Mouse (Mus musculus): ENCODE results near the gene Ly86.

Gene Ly86

DNA sequence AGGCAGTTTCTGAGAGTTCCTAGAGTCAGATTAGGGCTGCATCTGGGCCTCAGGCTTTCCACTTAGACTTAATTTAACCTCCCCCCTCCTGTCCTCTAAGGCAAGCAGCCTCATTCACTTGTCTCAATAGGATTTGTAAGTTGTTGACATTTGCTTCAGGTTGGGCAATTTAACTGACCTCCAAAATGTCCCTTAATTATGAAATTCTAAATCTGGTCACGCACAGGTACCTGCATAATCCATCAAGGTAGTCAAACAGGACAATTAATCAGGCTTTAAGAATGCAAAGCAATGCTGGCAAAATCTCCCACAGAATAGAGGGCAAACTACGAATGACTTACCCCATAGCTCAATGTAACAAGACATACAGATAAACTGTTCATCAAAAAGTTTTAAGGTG is 8.0 kb downstream of the Ly86 start:
- in situ Hi-C loops (cut with MboI, MseI), result no loop called here

DNA sequence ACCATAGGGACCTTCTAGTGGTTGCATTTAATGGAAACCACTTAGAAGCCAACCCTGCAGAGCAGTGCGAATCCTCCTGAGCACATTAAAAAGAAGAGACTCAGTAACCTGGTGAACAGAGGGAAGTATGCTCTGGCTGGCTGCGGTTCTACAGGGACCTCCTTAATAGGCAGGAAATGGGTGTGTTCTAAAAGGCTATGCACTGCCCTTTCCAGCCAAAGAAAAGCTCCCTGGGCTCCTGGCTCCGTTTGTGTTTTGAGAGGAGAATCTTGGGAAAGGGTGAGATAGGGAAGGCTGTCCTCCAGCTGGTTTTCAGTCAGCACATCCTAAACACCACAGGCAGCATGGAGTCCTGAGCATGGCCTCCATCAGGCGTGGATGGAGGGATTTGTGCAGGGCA is 8.9 kb downstream of the Ly86 start:
- in situ Hi-C loops (cut with MboI, MseI), result no loop called here

DNA sequence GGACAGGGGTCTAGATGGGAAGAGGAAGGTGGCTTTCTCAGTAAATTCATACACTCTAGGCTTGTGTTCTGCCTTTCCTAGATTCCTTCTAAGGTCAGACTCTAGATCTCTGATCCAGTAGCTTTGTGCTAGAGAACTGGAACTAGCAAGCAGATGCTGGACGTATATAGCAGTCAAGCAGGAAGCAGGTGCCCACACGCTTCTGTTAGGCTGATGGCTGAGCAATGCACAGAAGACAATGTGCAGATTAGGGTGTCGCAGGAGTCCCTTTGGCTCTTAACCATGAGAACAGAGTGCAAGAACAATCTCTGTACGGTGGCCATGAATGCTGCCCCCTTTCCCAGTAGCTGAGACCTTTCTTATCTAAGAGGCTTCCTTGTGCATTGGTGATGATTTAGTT is 9.4 kb downstream of the Ly86 start:
- in situ Hi-C loops (cut with MboI, MseI), result no loop called here

DNA sequence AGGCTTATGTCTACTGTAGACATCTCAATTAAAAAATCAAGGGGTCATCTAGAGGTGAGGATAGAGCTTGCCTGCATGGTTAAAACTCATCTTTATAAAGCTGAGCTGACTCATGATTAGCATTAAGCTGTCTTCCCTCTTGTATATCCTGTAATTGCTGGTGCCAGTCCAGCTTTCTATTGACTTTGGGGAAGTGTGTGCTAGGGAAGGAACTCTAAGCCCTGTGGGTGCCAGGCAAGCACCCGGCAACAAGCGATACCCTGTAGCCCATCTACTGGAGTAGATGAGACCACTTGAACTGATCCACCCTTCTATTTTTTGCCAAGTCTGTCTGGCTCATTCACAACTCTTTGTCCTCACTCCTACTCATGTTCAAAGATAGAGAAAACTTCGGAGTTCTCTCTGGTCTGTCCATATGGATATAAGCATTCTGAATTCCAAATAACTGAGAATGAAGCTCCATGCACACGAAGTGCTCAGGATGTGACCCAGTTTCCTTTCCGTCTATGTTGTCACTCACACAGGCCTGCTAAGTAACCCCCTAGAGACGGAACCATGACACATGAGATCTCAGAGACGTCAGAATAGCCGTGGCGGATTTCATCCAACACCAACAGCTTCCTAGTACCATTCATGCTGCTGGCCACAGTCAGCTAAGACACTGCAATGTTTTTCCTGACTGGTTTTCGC is 10.8 kb downstream of the Ly86 start:
- in situ Hi-C loops (cut with MboI, MseI), result no loop called here

- in situ Hi-C loops (cut with MboI, MseI), result no loop called here
These were observed 11.5 kb downstream of the Ly86 start for GRCm38 (mm10) chr13:37356549-37356948.

GRCm38 (mm10) chr13:37358112-37358511 is 13.1 kb downstream of the Ly86 start:
- in situ Hi-C loops (cut with MboI, MseI), result no loop called here

DNA sequence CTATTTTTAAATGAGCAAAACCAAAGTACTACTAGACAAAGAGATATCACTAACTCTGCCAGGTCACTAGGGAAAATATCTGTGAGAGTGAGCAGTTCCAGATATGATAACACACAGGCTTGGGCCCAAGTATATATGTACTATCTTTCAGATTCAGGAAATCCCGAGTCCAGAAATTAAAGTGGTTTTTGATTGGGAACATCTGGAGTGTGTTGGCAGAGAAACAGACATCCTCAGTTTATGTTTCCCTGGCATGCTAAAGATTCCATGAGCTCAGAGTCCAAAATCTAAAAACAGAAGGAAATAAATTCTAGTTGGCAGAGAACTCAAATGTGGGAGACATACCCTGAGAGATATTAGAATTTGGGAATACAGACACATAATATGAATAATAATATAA is 16.2 kb downstream of the Ly86 start:
- in situ Hi-C loops (cut with MboI, MseI), result no loop called here

DNA sequence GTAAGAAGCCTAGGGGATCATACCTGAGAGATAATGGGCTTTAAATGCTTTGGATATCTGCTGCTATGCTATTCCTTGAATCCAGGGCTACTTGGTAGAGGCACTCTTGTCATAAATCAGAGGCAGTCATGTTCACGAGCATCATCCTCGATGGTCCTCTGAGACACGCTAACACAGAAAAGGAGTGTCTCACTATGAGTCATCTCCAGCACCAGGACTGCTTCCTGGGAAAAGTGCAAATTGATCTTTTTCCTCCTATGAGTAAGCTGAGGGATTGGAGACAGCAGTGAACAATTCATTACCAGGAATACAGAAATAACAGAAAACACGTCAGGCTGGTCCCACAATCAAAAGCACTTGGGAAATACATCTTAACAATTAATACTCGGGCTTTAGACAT is 19.3 kb downstream of the Ly86 start:
- in situ Hi-C loops (cut with MboI, MseI), result no loop called here

DNA sequence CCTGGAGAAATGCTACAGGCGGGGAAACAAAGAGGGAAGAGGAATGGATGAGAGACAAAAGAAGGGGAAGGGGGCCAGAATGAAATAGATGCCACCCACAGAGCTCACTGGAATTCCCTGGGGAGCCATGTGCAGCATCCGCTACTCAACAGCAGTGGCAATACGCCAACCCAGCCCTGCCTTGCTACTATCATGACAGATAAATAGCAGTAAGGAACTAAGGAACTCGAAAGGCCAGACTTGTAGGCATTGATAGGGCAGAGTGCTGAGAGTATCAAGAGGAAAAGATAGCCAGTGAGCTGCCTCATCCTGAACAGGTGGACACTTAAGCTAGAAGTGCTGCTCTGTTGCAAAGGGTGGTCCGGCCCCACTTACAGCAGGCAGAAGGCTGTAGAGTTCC is 31.4 kb downstream of the Ly86 start:
- in situ Hi-C loops (cut with MboI, MseI), result no loop called here

DNA sequence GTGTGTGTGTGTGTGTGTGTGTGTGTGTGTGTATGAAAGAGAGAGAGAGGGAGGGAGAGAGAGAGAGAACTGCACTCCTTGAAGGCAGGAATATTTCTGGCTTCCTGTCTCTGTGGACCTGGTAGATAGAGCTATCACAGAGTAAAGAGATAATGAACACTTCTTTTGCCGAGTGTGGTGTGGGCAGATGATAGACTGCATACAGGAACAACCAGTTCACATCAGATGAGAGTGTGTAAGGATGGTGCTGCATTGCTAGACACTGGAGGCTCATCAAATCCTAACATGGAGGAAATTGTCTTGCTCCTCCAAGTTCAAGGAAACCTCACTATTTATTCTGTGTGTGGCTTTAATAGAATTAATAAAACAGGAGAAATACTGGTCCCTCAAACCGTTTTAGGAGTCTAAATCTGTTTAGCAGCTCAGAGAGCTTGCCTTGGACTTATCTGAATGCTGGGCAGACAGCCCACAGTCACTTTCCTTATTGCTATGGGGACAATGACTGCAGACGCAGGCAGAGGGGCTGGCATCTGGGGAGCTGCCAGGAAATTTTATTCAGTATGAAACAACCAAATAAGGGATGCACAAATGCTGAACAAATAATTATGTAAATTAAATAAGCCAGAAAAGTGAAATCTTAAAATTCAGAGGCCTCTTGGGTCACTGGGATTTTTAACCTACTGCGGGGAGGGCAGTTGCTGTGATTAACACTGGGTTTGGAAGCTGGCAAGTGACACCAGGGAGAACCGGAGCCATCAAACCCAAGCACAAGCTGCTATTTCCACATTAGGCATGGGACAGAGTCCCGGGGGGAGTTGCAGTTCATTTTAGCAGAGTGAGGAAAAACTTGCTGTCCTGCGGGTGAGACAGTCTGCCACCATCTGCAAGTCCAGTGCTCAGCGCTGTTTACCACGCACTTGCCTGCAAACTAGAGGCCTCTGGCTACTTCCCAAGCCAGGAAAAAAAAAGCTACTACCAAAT is 43.5 kb downstream of the Ly86 start:
- in situ Hi-C loops (cut with MboI, MseI), result no loop called here

GRCm38 (mm10) chr13:37389296-37389695 is 44.3 kb downstream of the Ly86 start:
- in situ Hi-C loops (cut with MboI, MseI), result no loop called here

DNA sequence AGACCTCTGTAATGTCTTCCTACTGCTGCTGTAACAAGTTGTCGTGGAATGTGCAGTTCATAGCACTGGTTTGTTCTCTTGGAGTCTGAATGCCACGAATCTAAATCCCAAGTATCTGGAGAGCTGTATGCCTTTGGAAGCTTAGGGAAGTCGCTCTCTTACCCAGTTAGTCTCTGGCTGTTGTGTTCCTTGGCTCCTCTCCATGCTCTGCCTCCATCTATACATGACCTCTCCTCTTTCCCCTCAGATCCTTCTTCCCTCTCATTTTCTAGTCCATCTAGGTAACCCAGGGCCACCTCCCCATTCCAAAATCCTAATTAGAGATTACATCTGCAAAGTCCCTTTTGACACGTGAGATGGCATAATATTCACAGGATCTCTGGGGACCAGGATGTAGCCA is 53.8 kb downstream of the Ly86 start:
- in situ Hi-C loops (cut with MboI, MseI), result no loop called here

- in situ Hi-C loops (cut with MboI, MseI), result no loop called here
These were observed 54.3 kb downstream of the Ly86 start for GRCm38 (mm10) chr13:37399340-37399739.

DNA sequence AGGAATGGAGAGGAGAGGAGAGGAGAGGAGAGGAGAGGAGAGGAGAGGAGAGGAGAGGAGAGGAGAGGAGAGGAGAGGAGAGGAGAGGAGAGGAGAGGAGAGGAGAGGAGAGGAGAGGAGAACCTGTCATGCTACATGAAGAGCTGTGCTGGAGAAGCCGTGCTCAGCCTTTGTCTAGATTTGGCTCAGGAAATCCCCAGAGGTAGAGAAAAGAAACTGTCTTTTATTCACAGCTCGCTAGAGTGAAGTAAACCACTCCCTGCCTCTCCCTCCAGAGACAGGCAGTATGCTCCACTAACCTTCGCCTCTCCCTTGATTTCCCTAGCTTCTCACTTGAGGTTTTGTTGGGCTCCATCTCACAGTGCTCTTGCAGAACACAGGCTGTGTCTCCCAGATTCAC is 57.4 kb downstream of the Ly86 start:
- in situ Hi-C loops (cut with MboI, MseI), result no loop called here

DNA sequence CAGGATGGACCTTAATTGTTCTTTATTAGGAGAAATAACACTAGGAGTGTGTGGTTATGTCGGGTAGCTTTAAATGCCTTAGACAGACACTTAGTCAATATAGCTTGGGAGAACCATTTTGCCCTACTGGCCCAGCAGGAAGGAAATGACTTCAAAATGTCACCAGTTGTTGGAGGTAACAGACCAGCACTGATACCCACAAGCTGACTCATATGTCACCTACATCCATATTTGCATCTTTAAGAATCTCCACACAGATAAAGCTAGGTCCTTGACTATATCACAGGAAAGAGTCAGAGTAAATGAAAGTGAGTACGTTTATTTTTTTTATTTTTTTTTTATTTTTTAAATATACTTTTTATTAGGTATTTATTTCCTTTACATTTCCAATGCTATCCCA is 58.7 kb downstream of the Ly86 start:
- in situ Hi-C loops (cut with MboI, MseI), result no loop called here

GRCm38 (mm10) chr13:37415696-37416095 is 70.7 kb downstream of the Ly86 start:
- in situ Hi-C loops (cut with MboI, MseI), result no loop called here

- in situ Hi-C loops (cut with MboI, MseI), result no loop called here
These were observed 78.4 kb downstream of the Ly86 start for GRCm38 (mm10) chr13:37423416-37423815.

DNA sequence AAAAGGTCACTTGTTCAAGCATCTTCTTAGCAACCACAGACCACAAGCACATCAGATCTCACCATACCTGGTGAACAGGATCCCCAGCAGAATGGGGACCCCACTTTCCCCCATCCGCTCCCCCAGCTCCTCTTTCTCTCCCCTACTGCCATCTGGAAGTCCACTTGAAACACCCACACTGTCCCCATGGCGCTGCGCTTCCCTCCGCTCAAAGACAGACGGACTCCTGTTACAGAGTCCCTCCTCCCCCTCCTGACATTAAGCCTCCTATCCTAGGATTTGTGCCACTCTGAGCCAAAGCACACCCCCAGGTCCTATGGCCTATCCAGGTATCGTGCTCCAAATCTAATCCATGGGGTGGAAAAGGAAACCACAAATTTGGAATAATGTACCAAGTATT is 79.9 kb downstream of the Ly86 start:
- in situ Hi-C loops (cut with MboI, MseI), result no loop called here

DNA sequence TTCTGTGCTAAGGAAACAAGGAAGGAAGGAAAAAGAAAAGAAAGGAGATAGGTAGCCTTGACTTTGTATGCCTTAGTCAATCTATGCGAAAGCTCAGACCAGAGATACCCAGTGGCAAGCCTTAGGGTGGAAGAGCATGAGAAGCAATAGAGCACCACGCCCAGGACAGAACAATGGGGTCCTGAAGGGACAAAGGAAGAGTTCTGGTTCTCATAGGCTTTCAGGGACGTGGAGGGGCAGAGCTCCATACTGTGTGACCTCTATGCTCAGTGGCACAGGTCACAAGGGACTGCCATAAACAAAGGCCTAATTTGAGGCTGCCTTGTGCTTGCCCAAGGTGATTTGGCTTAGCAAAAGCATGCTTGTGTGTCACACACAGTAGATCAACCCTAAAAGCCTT is 80.4 kb downstream of the Ly86 start:
- in situ Hi-C loops (cut with MboI, MseI), result no loop called here

DNA sequence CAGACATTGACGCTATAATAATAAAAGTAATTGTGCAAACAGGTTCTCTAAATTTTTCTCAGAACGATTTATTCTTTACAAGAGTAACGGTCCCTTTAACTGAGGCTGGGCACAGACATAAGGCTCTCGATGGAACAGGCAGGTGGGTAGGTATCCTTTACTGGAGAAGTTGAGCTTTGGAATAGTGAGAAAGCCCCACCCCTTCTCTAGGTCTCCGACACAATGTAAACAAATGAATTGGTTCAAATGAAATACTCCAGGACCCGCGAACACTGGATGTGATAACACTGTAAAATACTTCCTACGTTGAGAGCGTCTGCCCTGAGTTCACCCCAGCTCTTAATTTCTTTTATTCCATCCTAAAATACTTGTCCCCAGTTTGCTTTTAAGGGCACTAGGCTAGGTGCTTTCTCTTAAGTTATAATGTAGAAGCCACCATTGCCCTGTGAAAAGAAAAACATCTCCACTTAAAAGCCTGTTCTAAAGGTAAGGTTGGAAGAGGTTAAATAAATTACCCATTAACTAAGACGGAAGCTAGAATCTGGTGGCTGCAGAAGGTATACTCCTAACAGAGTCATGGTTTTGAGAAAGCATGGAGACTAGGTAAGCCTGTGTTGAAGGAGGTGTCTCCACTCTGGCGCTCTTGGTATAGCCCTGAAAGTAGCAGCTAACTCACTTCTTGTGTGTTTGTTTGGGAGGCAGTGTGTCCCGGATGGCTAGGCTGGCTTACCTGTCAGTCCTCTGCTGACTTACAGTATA is 81.7 kb downstream of the Ly86 start:
- in situ Hi-C loops (cut with MboI, MseI), result no loop called here

- in situ Hi-C loops (cut with MboI, MseI), result no loop called here
These were observed 83.5 kb downstream of the Ly86 start for GRCm38 (mm10) chr13:37428496-37428895.

DNA sequence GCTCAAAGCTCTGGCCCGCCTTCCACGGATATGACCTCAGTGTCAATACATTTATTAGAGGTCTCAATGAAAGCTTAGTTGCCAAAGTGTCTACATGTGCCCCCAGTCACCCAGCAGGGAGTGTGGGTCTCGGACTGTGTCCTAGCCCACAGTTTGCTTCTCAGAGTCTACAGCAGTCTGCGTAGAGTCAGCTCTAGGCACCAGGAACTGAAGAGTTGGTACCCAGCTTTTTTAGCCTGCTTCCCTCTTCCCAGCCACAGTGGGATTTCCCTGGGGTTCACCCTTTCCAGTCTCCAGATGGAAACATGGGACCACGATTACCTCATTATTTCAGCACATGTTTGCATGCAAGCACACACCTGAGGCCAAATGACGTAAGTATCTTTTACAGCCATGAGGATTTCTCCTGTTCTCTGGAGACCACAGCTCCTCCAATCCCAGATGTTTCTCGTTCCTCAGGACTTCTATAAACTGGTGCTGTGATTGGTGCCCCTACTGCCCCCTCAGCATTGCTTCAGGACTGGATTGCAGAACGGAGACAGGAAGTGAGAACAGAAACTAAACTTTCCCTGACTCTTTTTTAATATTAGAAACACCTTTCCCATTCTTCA is 84.8 kb downstream of the Ly86 start:
- in situ Hi-C loops (cut with MboI, MseI), result no loop called here
